Mouse (Mus musculus): ENCODE measurements around the gene Bcas3. TPM values are rescaled to one million over a fixed set of nuclear protein-coding genes. Genes with fewer than 3 reads are reported as not detected.

The Bcas3 gene
- 27.7 and 28.5 TPM in 2 replicates for polyA plus RNA-seq (2012; rRNA removed)

GRCm38 (mm10) chr11:85352539-85353380 is at the start of gene Bcas3:
Gene Bcas3 (plus strand): TSS chr11:85353167.

DNA sequence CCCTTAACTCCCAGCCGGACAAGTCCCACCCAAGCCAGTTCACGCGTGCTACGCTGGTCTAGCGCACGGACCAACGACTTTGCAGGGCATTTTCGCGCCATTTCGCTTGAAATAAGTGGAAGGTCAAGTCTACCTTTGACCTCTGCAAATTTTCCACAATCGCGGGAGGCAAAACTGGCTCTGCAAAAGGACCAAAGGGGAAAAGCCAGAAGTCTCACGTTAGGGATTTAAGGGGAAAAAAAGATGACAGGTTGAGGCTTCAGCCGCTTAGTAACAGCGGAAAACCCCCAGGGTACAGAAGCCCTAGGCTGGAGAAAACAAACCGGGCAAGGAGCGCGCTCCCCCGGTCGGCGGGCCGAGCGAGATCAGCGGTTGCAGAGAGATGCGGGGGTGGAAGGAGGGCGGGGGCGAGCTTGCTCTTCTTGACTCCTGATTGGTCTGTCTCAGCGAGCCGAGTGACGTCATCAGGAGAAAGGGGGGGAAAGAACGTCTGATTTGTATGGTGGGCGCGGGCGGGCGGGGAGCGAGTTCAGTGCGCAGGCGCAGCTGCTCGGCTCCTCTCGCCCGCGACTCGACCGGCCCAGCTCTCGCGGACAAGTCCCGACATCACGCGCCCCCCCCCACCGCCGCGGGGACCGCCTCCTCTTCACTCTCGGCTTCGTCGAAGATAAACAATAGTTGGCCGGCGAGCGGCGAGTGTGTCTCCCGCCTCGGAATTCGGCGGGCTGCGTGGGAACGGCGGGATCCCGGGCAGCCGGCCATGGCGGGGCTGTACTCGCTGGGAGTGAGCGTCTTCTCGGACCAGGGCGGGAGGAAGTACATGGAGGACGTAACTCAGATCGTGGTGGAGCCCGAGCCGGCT is 42.0 kb upstream of the Bcas3 start, which contains the start of gene Ppm1d:
Gene Ppm1d (plus strand): TSS at position 532 of the 862 bp plus-strand sequence.

DNA sequence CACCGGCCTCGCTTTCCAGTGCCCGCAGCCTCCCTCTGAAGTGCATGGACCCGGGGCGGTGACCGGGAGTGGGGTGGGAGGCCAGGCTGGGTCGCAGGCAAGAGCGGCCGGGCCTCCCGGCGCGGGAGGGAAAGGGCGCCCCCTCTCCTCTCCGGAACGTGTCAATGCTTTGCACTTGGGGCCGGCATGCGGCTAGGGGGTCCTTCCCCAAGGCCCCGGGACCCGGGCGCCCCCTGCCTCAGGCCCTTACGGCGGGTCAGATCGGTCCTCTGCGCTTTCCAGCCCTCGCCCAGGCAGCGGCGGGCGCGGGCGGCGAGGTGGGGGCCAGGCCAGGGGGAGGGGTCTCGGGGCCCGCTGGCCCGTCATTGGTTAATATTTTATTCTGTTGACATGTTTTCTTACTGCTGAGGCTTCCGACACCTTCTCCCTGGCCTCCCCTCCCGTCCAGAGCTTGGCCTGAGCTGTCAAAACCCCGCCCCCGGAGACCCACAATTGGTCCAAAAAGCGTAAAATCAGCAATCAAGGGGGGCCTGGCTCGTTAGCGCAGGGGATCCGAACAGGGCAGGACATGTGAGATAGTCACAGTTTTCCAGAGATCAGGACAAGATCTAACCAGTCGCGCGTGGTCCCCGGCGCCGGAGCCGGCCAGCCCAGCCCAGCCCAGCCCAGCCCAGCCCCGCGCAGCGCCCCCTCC is 479.4 kb downstream of the Bcas3 start, which contains the start of gene Tbx2:
Gene Tbx2 (plus strand): TSS at position 321 of the 694 bp plus-strand sequence.

GRCm38 (mm10) chr11:85850233-85850632 is 497.3 kb downstream of the Bcas3 start, which contains the start of gene Gm11444:
Gene Gm11444 (minus strand): TSS chr11:85850333.

Other genes starting within 250 kb of the Bcas3 start
- gene Usp32, start 213.0 kb upstream of the Bcas3 start, polyA plus RNA-seq (2012; rRNA removed): 2.6 and 3.2 TPM in 2 replicates
- not detected in 2 replicates for gene 1700125H20Rik, start 182.8 kb upstream of the Bcas3 start, polyA plus RNA-seq (2012; rRNA removed)
- 8.9 and 9.6 TPM in 2 replicates for gene Appbp2, start 118.0 kb upstream of the Bcas3 start, polyA plus RNA-seq (2012; rRNA removed)
- 4.4 and 4.8 TPM in 2 replicates for gene Ppm1d, start 41.9 kb upstream of the Bcas3 start, polyA plus RNA-seq (2012; rRNA removed)